Mouse (Mus musculus) liver, postnatal 0 days (tissue): Measurements from ENCODE around the gene Nectin2.

Experiments used
- CTCF ChIP-seq: sonication (generic); IDR thresholded peaks from 2 replicates; pipeline ENCODE4 v1.5.1; 2016; ENCODE audit warnings: antibody characterized with exemption, low read depth
- EP300 ChIP-seq: IDR thresholded peaks from 2 replicates; pipeline ENCODE4 v1.6.1; 2016; ENCODE audit warnings: antibody characterized with exemption, low read depth, mild to moderate bottlenecking

DNA sequence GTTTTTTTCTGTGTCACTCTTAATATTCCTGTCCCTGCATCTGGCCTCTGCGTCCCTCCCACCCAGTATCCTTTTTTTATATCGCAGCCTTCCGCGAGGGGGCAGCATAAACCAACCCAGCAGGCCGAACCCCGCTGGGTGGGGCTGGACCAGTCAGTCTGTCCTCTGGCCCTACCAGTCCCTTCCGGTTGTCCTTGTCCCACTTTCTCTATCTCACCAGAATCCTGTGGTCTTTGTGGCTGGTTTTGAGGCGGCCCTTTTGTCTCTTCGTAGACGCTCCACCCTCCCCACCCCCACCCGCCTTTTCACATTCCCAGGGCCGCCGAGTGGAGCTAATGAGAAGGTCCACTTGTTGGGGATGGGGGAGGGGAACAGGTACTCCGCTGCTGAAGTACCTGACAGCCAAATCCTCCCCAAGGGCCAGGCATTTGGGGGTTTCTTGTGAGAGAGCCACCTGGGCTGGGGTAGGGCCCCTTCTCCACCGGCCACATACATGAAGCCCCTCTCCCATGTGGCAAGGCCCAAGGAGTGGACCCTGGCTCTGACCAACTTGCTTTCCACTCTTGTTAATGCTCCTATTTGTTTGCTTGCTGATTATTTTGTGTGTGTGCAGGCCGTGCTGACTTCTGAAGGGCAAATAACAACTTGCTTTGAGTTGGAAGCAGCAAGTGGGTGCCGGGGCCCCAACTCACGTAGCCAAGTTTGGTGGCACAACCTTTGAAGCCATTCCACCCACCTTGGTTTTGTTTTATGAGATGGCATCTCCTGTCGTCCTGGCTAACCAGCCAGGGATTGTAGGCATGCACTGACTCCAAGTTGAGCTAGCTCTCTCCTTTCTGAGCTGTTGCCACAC lies at the start of gene Nectin2:
- TF ChIP-seq CTCF (peak; percentile 88), EP300 (no peak)
